Mouse (Mus musculus): ENCODE results near the gene Vmn1r181.
"Not testable (repeated sequence)": the region's sequence is repeated elsewhere in the genome, so short reads cannot be mapped to it uniquely, and the experiment has no call there.

Gene Vmn1r181

GRCm38 (mm10) chr7:23974315-23974714, at the start of gene Vmn1r181:
Gene Vmn1r181, plus strand, starts transcription at chr7:23974615.
- not testable (repeated sequence) for DNase-seq

GRCm38 (mm10) chr7:23926678-23927077, 47.7 kb upstream of the Vmn1r181 start, which contains the start of gene Vmn1r179:
Gene Vmn1r179, plus strand, starts transcription at chr7:23926978.
- no peak for DNase-seq

- DNase-seq = no peak
These were observed 24.1 kb upstream of the Vmn1r181 start, which contains the start of gene Vmn1r180 for GRCm38 (mm10) chr7:23950332-23950731. Gene Vmn1r180, plus strand, starts transcription at chr7:23950632.

- peak in 1 of 2 experiments; percentile 5 for DNase-seq
These were observed 6.4 kb upstream of the Vmn1r181 start for GRCm38 (mm10) chr7:23968044-23968443.

GRCm38 (mm10) chr7:24001391-24001790, 27.0 kb downstream of the Vmn1r181 start, which contains the start of gene V1rd19:
Gene V1rd19, plus strand, starts transcription at chr7:24001691.
- no peak for DNase-seq
